8 mouse cellular contexts compared by ENCODE assay signal in genomic region chr2:71039522-71040121, GRCm38 (mm10). TPM values are rescaled to one million over a fixed set of nuclear protein-coding genes. Genes with fewer than 3 reads are reported as not detected.
DNase-seq lines count a peak whose midpoint lies in the region; ATAC-seq and TF ChIP-seq lines count a peak whose summit lies in the region.

No protein-coding gene starts in this region.

- H3K36me3 ChIP-seq in CH12.LX (replicated peaks in 1 of 2; ENCODE audit: control insufficient read depth in 1 of 2, insufficient read depth in 1 of 2, low read length in 1 of 2), result peaks cover 0 to 38% of the 10 kb centered on the region in 2 experiments
- no peaks in the 10 kb centered on the region for H3K36me3 ChIP-seq in heart, embryonic 14.5 days (ENCODE audit: control insufficient read depth, insufficient read depth, low read length)
- H3K36me3 ChIP-seq in liver, embryonic 14.5 days (replicated peaks; ENCODE audit: control insufficient read depth, insufficient read depth, low read depth), result no peaks in the 10 kb centered on the region
- no peaks in the 10 kb centered on the region for H3K36me3 ChIP-seq in neural tube, embryonic 15.5 days
- no peaks in the 10 kb centered on the region for H3K36me3 ChIP-seq in testis, adult 2 months (ENCODE audit: control insufficient read depth, insufficient read depth, low read length)

- H3K4me2 ChIP-seq in CH12.LX (ENCODE audit: insufficient read depth, low read depth, poor library complexity, severe bottlenecking), result no peak overlapping the region
- peak overlapping the region; percentile 42 for H3K4me2 ChIP-seq in heart, embryonic 14.5 days (ENCODE audit: low read length)
- no peak overlapping the region for H3K4me2 ChIP-seq in liver, embryonic 14.5 days (ENCODE audit: low read depth)
- peak overlapping the region; percentile 31; the same call in 1 of the 2 replicates for H3K4me2 ChIP-seq in neural tube, embryonic 15.5 days

- ATAC-seq in heart, embryonic 14.5 days (ENCODE audit: insufficient number of reproducible peaks, insufficient read depth, low FRiP score, low read depth), result no peak
- no peak for ATAC-seq in liver, embryonic 14.5 days (ENCODE audit: insufficient read depth)
- peak; percentile 72 for ATAC-seq in neural tube, embryonic 15.5 days (ENCODE audit: low FRiP score)

- dilution Hi-C loops in CH12.LX (cut with MboI; ENCODE audit: extremely low pct_ligation_motif_present, extremely low pct_unique_long_range_greater_than_20kb, low sequenced_read_pairs), result no loop called here

- TF ChIP-seq CTCF in CH12.LX (conservative IDR thresholded peaks at IDR 0.05 in 1 of 2, IDR thresholded peaks at IDR 0.05 in 1 of 2; ENCODE audit: low read depth in 2 of 2, low read length in 2 of 2), result peak; percentile 40 to 71; a peak in 3 of 4 replicates
- peak; percentile 91 for TF ChIP-seq CTCF in brain, embryonic 14.5 days (IDR thresholded peaks at IDR 0.05; ENCODE audit: borderline replicate concordance, extremely low read depth, insufficient read depth, insufficient read length)
- peak; percentile 83 for TF ChIP-seq CTCF in liver, embryonic 14.5 days (IDR thresholded peaks at IDR 0.05; ENCODE audit: low read depth)
- peak; percentile 41; the same call in 1 of the 2 replicates for TF ChIP-seq CTCF in testis, adult 2 months (IDR thresholded peaks at IDR 0.05; ENCODE audit: control insufficient read depth, insufficient read depth, insufficient replicate concordance, low read depth, low read length)

- 39% methylated on average over 11 of the region's 11 CpGs for WGBS in heart, embryonic 14.5 days
- WGBS in liver, embryonic 14.5 days (ENCODE audit: insufficient replicate concordance), result 50% methylated on average over 11 of the region's 11 CpGs
- 38% methylated on average over 11 of the region's 11 CpGs for WGBS in neural tube, embryonic 15.5 days

- H3K9ac ChIP-seq in CH12.LX (ENCODE audit: insufficient read depth, low read depth), result no peak overlapping the region
- no peak overlapping the region for H3K9ac ChIP-seq in heart, embryonic 14.5 days (ENCODE audit: low read length)
- no peak overlapping the region for H3K9ac ChIP-seq in liver, embryonic 14.5 days (replicated peaks)
- no peak overlapping the region for H3K9ac ChIP-seq in neural tube, embryonic 15.5 days (replicated peaks)

- peaks cover 0 to 8% of the 10 kb centered on the region in 2 experiments; a peak in 1 of 4 replicates for H3K4me1 ChIP-seq in CH12.LX (ENCODE audit: control insufficient read depth in 1 of 2, insufficient read depth in 2 of 2)
- peaks cover 2 to 4% of the 10 kb centered on the region in 2 experiments; a peak in 3 of 4 replicates for H3K4me1 ChIP-seq in heart, embryonic 14.5 days (ENCODE audit: control insufficient read depth in 2 of 2, insufficient read depth in 2 of 2, low read length in 2 of 2)
- 0 out of 4 replicates have a peak, but pooled peaks cover 0 to 1% of the 10 kb centered on the region in 2 experiments for H3K4me1 ChIP-seq in liver, embryonic 14.5 days (replicated peaks; ENCODE audit: control insufficient read depth in 2 of 2, insufficient read depth in 2 of 2, low read length in 1 of 2)
- H3K4me1 ChIP-seq in neural tube, embryonic 15.5 days, result peaks cover 13% of the 10 kb centered on the region
- H3K4me1 ChIP-seq in testis, adult 2 months (ENCODE audit: control insufficient read depth, insufficient read depth, low read length), result no peaks in the 10 kb centered on the region; the same call in 1 of the 2 replicates

- peak; percentile 73 for TF ChIP-seq RAD21 in CH12.LX (IDR thresholded peaks at IDR 0.05; ENCODE audit: low read depth, low read length)

- in situ Hi-C loops in CH12.LX (cut with MboI; ENCODE audit: low pct_ligation_motif_present, low pct_unique_long_range_greater_than_20kb, low sequenced_read_pairs), result loop anchor here (25.0 kb wide), 1 partner anchor 327 kb away; no protein-coding TSS in a partner anchor

- H3K27me3 ChIP-seq in CH12.LX (replicated peaks), result no peaks in the 10 kb centered on the region
- no peaks in the 10 kb centered on the region for H3K27me3 ChIP-seq in heart, embryonic 14.5 days (ENCODE audit: control insufficient read depth, insufficient read depth, low read length)
- H3K27me3 ChIP-seq in liver, embryonic 14.5 days (ENCODE audit: control insufficient read depth, insufficient read depth, low read length), result no peaks in the 10 kb centered on the region
- no peaks in the 10 kb centered on the region for H3K27me3 ChIP-seq in neural tube, embryonic 15.5 days (replicated peaks)
- H3K27me3 ChIP-seq in testis, adult 2 months (ENCODE audit: control insufficient read depth, insufficient read depth, low read length), result no peaks in the 10 kb centered on the region

- H3K9me3 ChIP-seq in CH12.LX (replicated peaks; ENCODE audit: low read length), result peaks cover 2% of the 10 kb centered on the region
- no peaks in the 10 kb centered on the region for H3K9me3 ChIP-seq in heart, embryonic 14.5 days (ENCODE audit: control insufficient read depth, low read length)
- no peaks in the 10 kb centered on the region for H3K9me3 ChIP-seq in liver, embryonic 14.5 days (ENCODE audit: control insufficient read depth, low read length)
- H3K9me3 ChIP-seq in neural tube, embryonic 15.5 days (replicated peaks), result no peaks in the 10 kb centered on the region

- DNase-seq in CH12.LX (ENCODE audit: extremely low read depth), result peak; percentile 38
- peak; percentile 93 for DNase-seq in brain, embryonic 14.5 days (ENCODE audit: low read depth)
- peak; percentile 43 for DNase-seq in fibroblast of lung, adult 2 months (ENCODE audit: low read depth)
- peak; percentile 85 to 86 for DNase-seq in kidney, postnatal 25 days
- peak in 1 of 3 experiments; percentile 24 for DNase-seq in liver, embryonic 14.5 days (ENCODE audit: low read depth in 3 of 3, low spot score in 3 of 3)

- no peak overlapping the region for H3K27ac ChIP-seq in CH12.LX (ENCODE audit: insufficient read depth, low read depth)
- H3K27ac ChIP-seq in heart, embryonic 14.5 days (replicated peaks in 1 of 2; ENCODE audit: control insufficient read depth in 1 of 2, insufficient read depth in 1 of 2, low read depth in 2 of 2, low read length in 2 of 2), result peak overlapping the region in 1 of 2 experiments; percentile 22; a peak in 1 of 4 replicates
- H3K27ac ChIP-seq in liver, embryonic 14.5 days, result no peak overlapping the region
- H3K27ac ChIP-seq in neural tube, embryonic 15.5 days (replicated peaks), result no peak overlapping the region
- H3K27ac ChIP-seq in testis, adult 2 months (ENCODE audit: control insufficient read depth, insufficient read depth, low read depth, low read length), result no peak overlapping the region

- no peak for TF ChIP-seq EP300 in CH12.LX (IDR thresholded peaks at IDR 0.05; ENCODE audit: low read length)
- TF ChIP-seq EP300 in liver, embryonic 14.5 days (IDR thresholded peaks at IDR 0.05; ENCODE audit: low read depth), result no peak

- TF ChIP-seq POLR2A in CH12.LX (IDR thresholded peaks at IDR 0.05; ENCODE audit: low read depth, low read length), result no peak
- no peak for TF ChIP-seq POLR2A in brain, embryonic 14.5 days (IDR thresholded peaks at IDR 0.05; ENCODE audit: borderline replicate concordance, extremely low read depth, insufficient read depth, insufficient read length, poor library complexity, severe bottlenecking)
- TF ChIP-seq POLR2A in testis, adult 2 months (IDR thresholded peaks at IDR 0.05; ENCODE audit: control insufficient read depth, low read depth, low read length), result no peak

- no peaks in the 10 kb centered on the region for H3K79me2 ChIP-seq in CH12.LX (replicated peaks; ENCODE audit: control insufficient read depth, extremely low read depth, insufficient read depth, poor library complexity, severe bottlenecking)

- H3K4me3 ChIP-seq in CH12.LX (replicated peaks in 1 of 3; ENCODE audit: low read depth in 2 of 3, low read length in 2 of 3, poor library complexity in 1 of 3), result no peak overlapping the region
- H3K4me3 ChIP-seq in heart, embryonic 14.5 days (ENCODE audit: control insufficient read depth in 1 of 2, insufficient read depth in 1 of 2, low read depth in 1 of 2, low read length in 2 of 2), result no peak overlapping the region
- H3K4me3 ChIP-seq in liver, embryonic 14.5 days (ENCODE audit: insufficient read depth in 1 of 2, low read depth in 2 of 2, low read length in 2 of 2), result no peak overlapping the region
- no peak overlapping the region for H3K4me3 ChIP-seq in neural tube, embryonic 15.5 days (replicated peaks)
- no peak overlapping the region for H3K4me3 ChIP-seq in testis, adult 2 months (ENCODE audit: control insufficient read depth, low read depth, low read length)

TF ChIP-seq in CH12.LX, 34 proteins besides CTCF, POLR2A, EP300 and RAD21:
- TF ChIP-seq ZC3H11A (IDR thresholded peaks at IDR 0.05; ENCODE audit: low read depth, low read length), result peak; percentile 49; the same call in 1 of the 2 replicates
- TF ChIP-seq KAT2A (IDR thresholded peaks at IDR 0.05; ENCODE audit: insufficient replicate concordance, low read length), result no peak
- TF ChIP-seq SMC3 (IDR thresholded peaks at IDR 0.05; ENCODE audit: low read depth, low read length), result peak; percentile 86
- no peak for TF ChIP-seq NELFE (IDR thresholded peaks at IDR 0.05; ENCODE audit: low read depth, low read length)

RNA-seq across cellular contexts. Expression of gene Dcaf17, which starts 15.5 kb away (rescaled TPM):
- total RNA-seq in CH12.LX (2012; rRNA removed) (13.6 and 15.6 TPM in 2 replicates), CH12.LX (2014; rRNA removed) (28.1 and 29.3 TPM in 2 replicates)
- polyA plus RNA-seq in CH12.LX (2012; ENCODE audit: insufficient read length, low read depth), result 20.9 and 22.7 TPM in 2 replicates
- 10.0 and 11.2 TPM in 2 replicates for polyA plus RNA-seq in brain, embryonic 14.5 days (2012; rRNA removed)
- polyA plus RNA-seq in heart, embryonic 14.5 days (2014; fragmentation: Nextera tagmentation; extraction: Ambion mirVana), result 19.0 and 22.0 TPM in 2 replicates
- 1.8 and 3.2 TPM in 2 replicates for polyA plus RNA-seq in liver, embryonic 14.5 days (2012; rRNA removed)
- polyA plus RNA-seq in liver, embryonic 14.5 days (2014; fragmentation: Nextera tagmentation; extraction: Ambion mirVana), result 11.8 and 12.1 TPM in 2 replicates
- 31.0 and 33.3 TPM in 2 replicates for polyA plus RNA-seq in neural tube, embryonic 15.5 days (2015; fragmentation: Nextera tagmentation; extraction: Ambion mirVana)
- 7.2 and 11.7 TPM in 2 replicates for polyA plus RNA-seq in testis, adult 2 months (2012; rRNA removed)

RNA-seq across cellular contexts. Expression of gene Mettl8, which starts 15.8 kb away (rescaled TPM):
- total RNA-seq in CH12.LX (2012; rRNA removed) (8.8 and 9.2 TPM in 2 replicates), CH12.LX (2014; rRNA removed) (7.8 and 10.4 TPM in 2 replicates)
- 6.9 and 7.5 TPM in 2 replicates for polyA plus RNA-seq in CH12.LX (2012; ENCODE audit: insufficient read length, low read depth)
- polyA plus RNA-seq in brain, embryonic 14.5 days (2012; rRNA removed), result 11.8 and 13.2 TPM in 2 replicates
- 10.0 and 12.9 TPM in 2 replicates for polyA plus RNA-seq in heart, embryonic 14.5 days (2014; fragmentation: Nextera tagmentation; extraction: Ambion mirVana)
- 4.3 and 5.3 TPM in 2 replicates for polyA plus RNA-seq in liver, embryonic 14.5 days (2012; rRNA removed)
- polyA plus RNA-seq in liver, embryonic 14.5 days (2014; fragmentation: Nextera tagmentation; extraction: Ambion mirVana), result 9.4 and 9.7 TPM in 2 replicates
- polyA plus RNA-seq in neural tube, embryonic 15.5 days (2015; fragmentation: Nextera tagmentation; extraction: Ambion mirVana), result 12.9 and 16.0 TPM in 2 replicates
- 2.1 and 2.6 TPM in 2 replicates for polyA plus RNA-seq in testis, adult 2 months (2012; rRNA removed)

Comparison
In these comparisons a context has a peak if more than half of its experiments do, and no peak if none do; other contexts are left out.
1. H3K4me2 ChIP-seq: peak in heart, embryonic 14.5 days (single experiment) and neural tube, embryonic 15.5 days (single experiment); none in CH12.LX (single experiment) and liver, embryonic 14.5 days (single experiment).
2. CTCF ChIP-seq: peak in every context shown above with its lines; median percentile 91 in brain, embryonic 14.5 days; 83 in liver, embryonic 14.5 days; 56 in CH12.LX; 41 in testis, adult 2 months.